Mouse (Mus musculus): ENCODE data around the gene Atf1.
A peak's percentile ranks its signal among the peaks of the same experiment; 100 is the strongest.

The Atf1 gene

GRCm38 (mm10) chr15:100227663-100228534 lies at the start of gene Atf1:
Gene Atf1, plus strand, starts transcription at chr15:100227819.
- peak; percentile 96 for DNase-seq (ENCODE audit: low spot score)

GRCm38 (mm10) chr15:100178487-100178886 lies 49.1 kb upstream of the Atf1 start:
- no peak for DNase-seq (ENCODE audit: low spot score)

- DNase-seq (ENCODE audit: low spot score): no peak
These were observed 47.9 kb upstream of the Atf1 start for GRCm38 (mm10) chr15:100179685-100180084.

DNA sequence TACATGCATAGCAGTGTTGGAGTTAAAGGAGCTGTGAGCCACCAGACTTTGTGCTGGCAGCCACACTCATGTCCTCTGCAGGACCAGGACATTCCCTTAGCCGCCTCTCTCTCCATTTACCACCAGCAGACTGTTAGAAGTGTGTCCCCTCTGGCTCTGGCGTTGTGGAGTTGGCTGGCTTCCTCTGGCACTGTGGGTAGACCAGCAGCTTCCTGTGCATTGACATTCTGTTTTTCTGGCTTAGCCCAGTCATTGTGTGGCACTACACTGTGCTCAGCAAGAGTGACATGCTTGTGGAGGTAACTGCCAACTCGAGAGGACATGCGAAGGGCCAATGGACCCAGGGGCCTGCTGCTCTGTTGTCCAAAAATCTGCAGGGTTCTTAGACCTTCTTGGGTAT lies 47.4 kb upstream of the Atf1 start:
- no peak for DNase-seq (ENCODE audit: low spot score)

GRCm38 (mm10) chr15:100181841-100182240 lies 45.8 kb upstream of the Atf1 start:
- no peak for DNase-seq (ENCODE audit: low spot score)

GRCm38 (mm10) chr15:100182526-100183280 lies 44.9 kb upstream of the Atf1 start:
- DNase-seq (ENCODE audit: low spot score): no peak

DNA sequence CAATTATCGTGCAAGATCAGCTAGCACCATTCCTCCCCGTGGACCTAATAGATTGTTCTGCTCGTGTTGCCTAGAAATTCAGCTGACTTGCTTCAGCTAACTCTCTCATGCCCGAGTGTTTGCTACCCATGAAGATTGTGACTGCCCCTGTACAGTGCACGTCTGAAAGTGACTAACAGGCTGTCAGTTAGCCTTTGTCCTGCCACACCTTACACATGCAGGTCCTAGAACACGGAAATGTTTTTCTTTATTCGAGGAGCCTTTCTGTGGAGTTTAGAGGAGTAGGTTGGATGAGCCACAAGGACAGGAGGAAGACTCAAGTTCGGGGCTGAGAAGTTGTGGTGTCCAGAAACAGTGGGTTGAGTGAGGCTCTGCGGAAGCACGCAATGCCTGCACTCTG lies 44.1 kb upstream of the Atf1 start:
- DNase-seq (ENCODE audit: low spot score): no peak

- no peak for DNase-seq (ENCODE audit: low spot score)
These were observed 42.7 kb upstream of the Atf1 start for GRCm38 (mm10) chr15:100184821-100185496.

DNA sequence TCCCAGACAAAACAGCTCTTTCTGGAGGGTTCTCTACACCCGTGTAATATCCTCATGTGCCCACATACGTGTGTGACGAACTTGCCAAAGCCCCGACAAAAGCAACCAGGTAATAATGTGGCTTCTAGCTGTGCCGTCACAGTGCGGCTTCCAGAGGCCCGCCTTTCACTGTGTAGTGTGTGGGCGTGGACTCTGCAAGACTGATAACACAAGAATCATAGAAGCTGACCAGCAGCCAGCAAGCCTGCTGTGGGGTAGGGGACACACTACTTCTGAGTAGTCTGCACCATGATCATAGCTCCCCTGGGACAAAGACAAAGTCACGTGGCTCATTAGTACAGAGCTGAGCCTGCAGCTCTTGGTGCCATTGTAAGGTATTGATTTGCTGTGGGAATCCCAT lies 41.4 kb upstream of the Atf1 start:
- DNase-seq (ENCODE audit: low spot score): no peak

DNA sequence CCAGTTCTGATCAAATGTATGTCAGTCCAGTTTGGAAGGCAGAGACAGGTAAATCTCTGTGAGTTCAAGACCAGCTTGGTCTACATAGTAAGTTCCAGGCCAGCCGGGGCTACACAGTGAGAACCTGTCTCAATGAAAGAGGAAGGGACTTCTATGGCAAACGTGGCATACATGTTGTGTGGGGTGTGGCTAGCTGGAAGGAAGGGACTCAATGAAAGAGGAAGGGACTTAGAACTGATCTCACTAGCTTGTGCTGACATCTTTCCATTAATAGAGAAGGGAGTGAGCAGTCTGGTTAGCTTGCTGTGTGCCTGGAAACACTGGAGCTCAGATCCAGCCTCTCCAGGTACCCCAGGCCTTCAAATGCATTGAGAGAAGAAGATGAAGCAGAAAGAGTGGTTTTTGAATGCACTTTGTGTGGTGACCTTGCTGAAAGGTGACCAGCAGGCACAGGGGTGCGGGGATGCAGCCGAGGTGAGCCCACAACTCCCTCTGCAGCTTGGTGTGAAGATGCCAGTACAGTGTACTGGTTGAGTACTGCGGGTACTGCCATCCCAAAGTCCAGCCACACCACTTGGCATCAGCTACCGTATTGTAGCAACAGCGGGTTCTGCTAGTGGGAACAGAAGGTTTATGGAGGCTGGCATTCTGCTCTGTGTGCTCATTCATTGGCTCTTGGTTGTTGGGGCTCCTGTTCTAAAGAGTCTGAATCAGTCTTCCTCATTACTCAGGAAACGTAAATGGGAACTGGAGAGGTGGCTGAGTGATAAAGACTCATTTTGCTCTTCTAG lies 40.5 kb upstream of the Atf1 start:
- DNase-seq (ENCODE audit: low spot score): no peak

DNA sequence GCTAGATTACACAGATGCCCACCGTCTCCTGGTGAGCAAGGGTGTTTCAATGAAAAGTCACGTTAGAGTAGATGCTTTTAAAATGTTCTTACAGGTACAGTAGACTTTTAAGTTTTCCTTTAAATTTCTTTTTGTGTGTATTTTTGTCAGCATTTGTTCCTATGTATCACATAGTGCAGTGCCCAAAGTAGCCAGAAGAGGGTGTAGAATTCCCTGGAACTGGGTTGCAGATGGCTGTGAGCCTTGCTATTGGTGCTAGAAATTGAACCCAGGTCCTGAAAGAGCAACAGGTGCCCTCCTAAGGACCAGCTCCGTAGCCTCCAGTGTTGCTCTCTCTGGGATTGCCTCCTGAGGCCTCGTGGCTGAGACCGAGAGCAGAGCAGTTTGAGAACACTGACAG lies 39.1 kb upstream of the Atf1 start:
- no peak for DNase-seq (ENCODE audit: low spot score)

DNA sequence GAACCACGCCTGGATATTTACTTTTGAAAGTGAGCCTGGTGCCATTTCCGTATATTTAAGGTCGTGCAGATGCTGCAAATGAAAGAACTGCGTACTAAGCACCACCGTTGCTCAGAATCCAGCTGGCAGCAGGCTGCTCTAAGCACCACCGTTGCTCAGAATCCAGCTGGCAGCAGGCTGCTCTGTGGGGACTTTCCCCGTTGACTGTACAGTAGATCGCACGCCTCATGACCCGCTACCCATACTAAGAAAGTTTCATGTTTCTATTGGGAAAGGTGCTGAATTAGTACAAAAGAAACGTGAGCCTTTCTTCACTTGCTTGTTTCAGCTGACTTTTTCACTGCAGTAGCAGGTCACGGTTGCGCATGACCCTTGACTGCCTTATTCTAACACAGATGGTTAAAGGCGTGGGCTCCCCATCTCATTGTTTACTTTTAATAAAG lies 38.6 kb upstream of the Atf1 start:
- no peak for DNase-seq (ENCODE audit: low spot score)

DNA sequence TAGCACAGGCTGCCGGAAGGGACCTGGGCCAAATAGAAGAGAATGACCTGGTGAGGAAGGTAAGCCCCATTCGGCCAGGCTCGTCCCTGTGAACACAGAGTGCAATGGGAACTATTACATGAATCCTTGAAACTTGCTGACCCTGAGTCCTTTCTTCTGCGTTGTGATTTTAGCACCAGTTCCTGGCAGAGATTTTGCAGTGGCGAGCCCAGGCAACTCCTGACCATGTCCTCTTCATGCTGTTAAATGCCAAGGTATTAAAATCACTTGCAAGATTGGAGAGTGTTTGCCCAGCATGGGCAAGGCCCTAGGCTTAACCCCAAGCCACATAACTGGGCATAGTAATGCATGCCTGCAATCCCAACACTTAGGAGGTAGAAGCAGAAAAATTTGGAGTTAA lies 37.5 kb upstream of the Atf1 start:
- DNase-seq (ENCODE audit: low spot score): no peak

DNA sequence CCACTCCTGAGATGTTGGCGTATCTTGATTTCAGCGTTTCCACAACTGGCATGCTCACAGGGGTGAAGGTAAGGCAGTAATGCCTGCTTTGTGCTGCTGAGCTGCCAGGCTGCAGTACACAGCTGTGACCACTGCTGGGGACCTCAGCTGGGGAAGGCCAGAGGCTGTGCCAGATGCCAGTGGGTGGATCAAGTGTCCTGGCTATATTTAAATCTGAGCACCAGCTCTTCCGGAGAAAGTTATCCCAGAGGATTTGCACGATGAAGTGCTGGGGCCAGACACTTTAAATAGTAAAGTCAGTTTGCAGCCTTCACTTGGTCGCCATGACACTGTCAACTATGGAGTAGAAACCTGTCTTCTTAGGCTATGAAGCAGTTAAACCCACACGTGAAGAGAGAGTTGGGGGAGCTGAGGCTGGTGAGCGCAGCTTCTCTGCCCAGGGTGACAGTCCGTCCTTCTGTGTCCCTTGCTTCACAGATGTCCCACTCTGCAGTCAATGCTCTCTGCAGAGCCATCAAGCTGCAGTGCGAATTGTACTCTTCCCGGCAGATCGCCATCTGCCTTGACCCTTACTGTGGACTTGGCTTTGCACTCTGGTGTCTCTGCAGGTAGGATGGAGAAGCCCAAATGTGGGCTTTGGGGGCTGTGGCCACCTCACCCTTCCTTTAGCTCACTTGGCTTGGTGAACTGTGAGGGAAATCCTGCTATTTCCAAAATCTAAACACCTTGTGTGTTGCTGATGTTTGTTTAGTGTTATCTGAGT lies 28.5 kb upstream of the Atf1 start:
- no peak for DNase-seq (ENCODE audit: low spot score)

DNA sequence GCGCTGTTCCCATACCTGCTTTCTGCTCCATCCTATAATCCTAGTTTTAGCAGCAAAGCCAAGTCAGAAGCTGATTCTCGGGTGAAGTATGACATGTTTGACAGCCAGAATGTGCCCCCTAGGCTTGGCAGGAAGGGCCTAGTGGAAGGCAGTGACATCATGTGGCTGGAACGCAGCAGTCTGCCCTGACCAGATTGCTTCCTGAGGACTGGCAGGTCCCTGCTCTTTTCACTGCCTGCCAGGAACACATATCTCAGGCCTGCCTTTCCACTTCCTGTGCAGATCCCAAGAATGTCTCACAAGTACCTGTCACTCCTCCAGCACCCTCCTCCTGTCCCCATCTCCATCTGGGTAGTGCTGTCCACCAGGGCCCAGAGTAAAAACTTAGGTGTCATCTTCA lies 27.8 kb upstream of the Atf1 start:
- no peak for DNase-seq (ENCODE audit: low spot score)

- no peak for DNase-seq (ENCODE audit: low spot score)
These were observed 25.8 kb upstream of the Atf1 start for GRCm38 (mm10) chr15:100201806-100202205.

DNA sequence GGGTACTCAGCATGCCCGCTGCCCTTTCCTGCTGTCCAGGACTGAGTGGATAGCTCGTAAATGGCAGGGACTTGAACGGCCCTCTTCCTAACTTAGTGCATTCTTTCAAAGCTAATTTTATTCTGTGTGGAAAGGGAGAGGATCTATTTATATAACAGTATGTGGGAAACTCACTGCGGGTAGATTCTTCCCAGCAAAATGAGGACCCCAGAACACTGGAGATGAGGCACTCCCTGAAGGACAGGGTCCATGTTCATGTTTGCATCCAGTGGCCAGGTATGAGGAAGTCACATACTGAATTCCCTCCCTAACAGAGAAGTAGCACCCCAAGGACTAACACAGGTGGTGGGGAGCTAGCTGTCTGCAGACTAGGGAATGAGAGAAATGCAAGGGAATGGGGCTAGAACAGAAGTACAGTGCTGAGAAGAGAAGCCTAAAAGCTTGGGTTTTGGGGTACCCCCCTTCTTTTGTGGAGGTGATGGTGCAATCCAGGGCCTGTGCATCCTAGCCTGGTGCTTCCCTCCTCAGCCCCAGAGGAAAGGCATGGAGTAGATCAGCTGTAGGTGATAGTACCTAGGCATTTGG lies 25.1 kb upstream of the Atf1 start:
- DNase-seq (ENCODE audit: low spot score): no peak

DNA sequence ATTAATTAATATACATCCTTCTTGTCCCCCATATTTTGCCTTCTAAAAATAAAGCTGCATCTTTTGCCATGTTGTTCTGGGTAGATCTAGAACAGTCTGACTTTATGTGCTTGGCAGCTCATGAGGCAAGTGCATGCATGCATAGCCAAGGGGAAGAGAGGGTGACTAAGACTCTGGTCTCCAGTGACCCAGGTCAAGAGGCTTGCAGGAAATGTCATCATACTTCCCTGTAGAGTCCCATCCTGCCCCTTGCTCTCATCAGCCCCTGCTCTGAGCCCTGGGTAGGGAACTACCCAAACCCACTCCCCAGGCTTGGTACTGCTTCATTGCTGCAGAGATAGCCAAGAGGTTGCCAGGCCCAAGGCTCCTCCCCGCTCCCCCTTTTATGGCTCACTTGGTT lies 23.0 kb upstream of the Atf1 start:
- no peak for DNase-seq (ENCODE audit: low spot score)

DNA sequence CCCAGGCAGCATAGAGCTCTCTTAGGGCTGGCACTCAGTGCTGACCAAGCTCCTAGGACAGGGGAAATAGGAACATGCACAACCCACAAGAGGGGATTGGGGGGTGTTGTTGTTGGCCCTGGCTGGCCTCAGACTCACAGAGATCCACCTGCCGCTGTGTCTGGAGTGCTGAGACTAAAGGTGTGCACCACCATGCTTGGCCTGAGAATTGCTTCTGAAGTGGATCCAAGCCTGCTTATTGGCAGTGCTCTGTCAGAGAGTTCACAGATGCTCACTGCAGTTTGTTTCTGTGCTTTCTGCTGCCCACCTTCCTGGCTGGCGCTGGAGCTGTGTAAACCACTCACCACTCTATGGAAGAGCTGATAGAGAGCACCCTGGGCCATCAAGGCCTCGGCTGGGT lies 17.6 kb upstream of the Atf1 start:
- no peak for DNase-seq (ENCODE audit: low spot score)

GRCm38 (mm10) chr15:100213339-100213738 lies 14.3 kb upstream of the Atf1 start:
- DNase-seq (ENCODE audit: low spot score): no peak

DNA sequence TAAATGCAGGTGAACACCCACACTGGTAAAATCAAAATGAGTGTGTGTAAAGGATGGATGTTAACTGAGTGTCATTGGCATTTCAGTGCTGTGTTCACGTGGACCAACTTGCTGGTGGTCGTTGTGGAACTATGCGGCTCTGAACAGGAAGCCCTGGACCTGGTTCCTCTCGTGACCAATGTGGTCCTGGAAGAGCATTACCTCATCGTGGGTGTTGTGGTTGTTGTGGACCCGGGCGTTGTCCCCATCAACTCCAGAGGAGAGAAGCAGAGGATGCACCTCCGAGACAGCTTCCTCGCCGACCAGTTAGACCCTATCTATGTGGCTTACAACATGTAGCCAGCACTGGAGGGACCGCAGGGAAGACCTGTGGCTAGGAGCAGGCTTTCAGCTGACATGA lies 12.5 kb upstream of the Atf1 start:
- no peak for DNase-seq (ENCODE audit: low spot score)
